Comparison of ENCODE assay signal across 26 mouse cellular contexts in the genomic region with DNA sequence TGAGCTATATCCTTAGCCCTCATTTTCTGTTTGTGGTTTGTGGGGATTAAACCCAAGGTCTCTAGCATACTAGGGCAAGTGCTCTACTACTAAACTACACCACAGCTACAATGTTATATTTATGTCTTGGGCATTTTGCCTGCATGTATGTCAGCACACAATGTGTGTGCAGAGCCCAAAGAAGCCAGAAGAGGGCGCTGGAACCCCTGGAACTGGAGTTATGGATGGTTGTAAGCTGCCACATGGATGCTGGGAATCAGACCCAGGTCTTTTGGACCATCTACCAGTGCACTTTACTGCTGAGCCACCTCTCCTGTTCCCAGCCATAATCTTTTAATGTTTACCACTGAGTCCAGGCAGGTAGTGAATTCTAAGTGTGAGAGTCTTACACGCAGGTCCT. TPM values are rescaled to one million over a fixed set of nuclear protein-coding genes. Genes with fewer than 3 reads are reported as not detected.
DNase-seq lines count a peak whose midpoint lies in the region; ATAC-seq and TF ChIP-seq lines count a peak whose summit lies in the region.
"Had no signal": no experiment of that assay in that cellular context is flagged by ENCODE, and none has a peak within 500 bp of the region (broad histone marks: within the 10 kb centered on the region; RNA-seq: fewer than 3 reads in every experiment).

No protein-coding gene starts in this region.

- no peak for TF ChIP-seq EP300 in CH12.LX (IDR thresholded peaks at IDR 0.05; ENCODE audit: low read length)

- peaks cover 13 to 23% of the 10 kb centered on the region in 2 experiments for H3K4me1 ChIP-seq in CH12.LX (ENCODE audit: control insufficient read depth in 1 of 2, insufficient read depth in 2 of 2)
- H3K4me1 ChIP-seq: embryonic facial prominence, embryonic 15.5 days; forebrain, embryonic 10.5 days; hindbrain, embryonic 12.5 days; neural tube, embryonic 12.5 days had no signal

- intact Hi-C loops in left cerebral cortex, adult 2 months (cut with DNase I), result no loop called here

- CTCF ChIA-PET in Patski (lab: Charles Lee), result interaction anchor here (0.9 to 1.4 kb wide), 2 partner anchors 10 to 55 kb away, joined by 4 read pairs; no protein-coding TSS in a partner anchor

- POLR2A ChIA-PET in Patski (lab: Charles Lee), result no interaction called here

- no peaks in the 10 kb centered on the region for H3K79me2 ChIP-seq in CH12.LX (replicated peaks; ENCODE audit: control insufficient read depth, extremely low read depth, insufficient read depth, poor library complexity, severe bottlenecking)

- TF ChIP-seq CTCF in left cerebral cortex, adult 2 months (IDR thresholded peaks at IDR 0.05), result peak; percentile 35
- peak in 1 of 2 experiments; percentile 32; a peak in 2 of 4 replicates for TF ChIP-seq CTCF in CH12.LX (conservative IDR thresholded peaks at IDR 0.05 in 1 of 2, IDR thresholded peaks at IDR 0.05 in 1 of 2; ENCODE audit: low read depth in 2 of 2, low read length in 2 of 2)
- TF ChIP-seq CTCF in Patski (IDR thresholded peaks at IDR 0.05), result peak; percentile 52

- H3K9ac ChIP-seq in CH12.LX (ENCODE audit: insufficient read depth, low read depth), result no peak overlapping the region
- H3K9ac ChIP-seq: embryonic facial prominence, embryonic 15.5 days; hindbrain, embryonic 12.5 days; neural tube, embryonic 12.5 days had no signal

- peaks cover 5% of the 10 kb centered on the region for H3K9me3 ChIP-seq in CH12.LX (replicated peaks; ENCODE audit: low read length)
- H3K9me3 ChIP-seq: embryonic facial prominence, embryonic 15.5 days; forebrain, embryonic 10.5 days; neural tube, embryonic 12.5 days had no signal

- no peaks in the 10 kb centered on the region for H3K36me3 ChIP-seq in CH12.LX (replicated peaks in 1 of 2; ENCODE audit: control insufficient read depth in 1 of 2, insufficient read depth in 1 of 2, low read length in 1 of 2)
- H3K36me3 ChIP-seq: embryonic facial prominence, embryonic 15.5 days; forebrain, embryonic 10.5 days; G1E; hindbrain, embryonic 12.5 days; neural tube, embryonic 12.5 days had no signal

- H3K27me3 ChIP-seq in CH12.LX (replicated peaks) (no peaks in the 10 kb centered on the region), Patski (peaks cover 7% of the 10 kb centered on the region)
- H3K27me3 ChIP-seq: embryonic facial prominence, embryonic 15.5 days; hindbrain, embryonic 12.5 days; neural tube, embryonic 12.5 days had no signal

- in situ Hi-C loops in CH12.LX (cut with MboI; ENCODE audit: low pct_ligation_motif_present, low pct_unique_long_range_greater_than_20kb, low sequenced_read_pairs) (no loop called here), Patski (cut with MboI; ENCODE audit: low pct_unique_long_range_greater_than_20kb) (no loop called here)

- TF ChIP-seq POLR2A in CH12.LX (IDR thresholded peaks at IDR 0.05; ENCODE audit: low read depth, low read length), result no peak

- peak; percentile 7 for TF ChIP-seq RAD21 in CH12.LX (IDR thresholded peaks at IDR 0.05; ENCODE audit: low read depth, low read length)

- no peak overlapping the region for H3K4me2 ChIP-seq in CH12.LX (ENCODE audit: insufficient read depth, low read depth, poor library complexity, severe bottlenecking)
- H3K4me2 ChIP-seq: embryonic facial prominence, embryonic 15.5 days; hindbrain, embryonic 12.5 days; liver, embryonic 11.5 days; neural tube, embryonic 12.5 days had no signal

- peak; percentile 23 to 54 for DNase-seq in cerebellum, postnatal 10 days
- DNase-seq in cerebellum, adult 18-20 months, result no peak
- no peak for DNase-seq in left cerebral cortex, adult 2 months (ENCODE audit: extremely low spot score in 1 of 2, low spot score in 2 of 2)
- no peak for DNase-seq in left cerebral cortex, adult 9 months (ENCODE audit: low spot score in 2 of 2)
- DNase-seq in CH12.LX (ENCODE audit: extremely low read depth) (no peak), Patski (ENCODE audit: low read depth, low spot score) (no peak)
- no peak for DNase-seq in right cerebral cortex, adult 18-20 months
- DNase-seq in right cerebral cortex, postnatal 10 days (ENCODE audit: low spot score in 2 of 2), result no peak
- DNase-seq: adrenal gland, postnatal 14 days; cerebellum, adult 9-10 months; embryo, embryonic 11 days; gastrocnemius, postnatal 10 days; heart, postnatal 10 days; kidney, adult 11 months; kidney, postnatal 4 days; layer of hippocampus, postnatal 36 days; left cerebral cortex, postnatal 4 days; lung, postnatal 14 days; right cerebral cortex, postnatal 14 days; thymus, postnatal 25 days had no signal

- dilution Hi-C loops in CH12.LX (cut with MboI; ENCODE audit: extremely low pct_ligation_motif_present, extremely low pct_unique_long_range_greater_than_20kb, low sequenced_read_pairs), result no loop called here

- peak overlapping the region; percentile 95 for H3K27ac ChIP-seq in left cerebral cortex, adult 2 months
- no peak overlapping the region for H3K27ac ChIP-seq in CH12.LX (ENCODE audit: insufficient read depth, low read depth)
- H3K27ac ChIP-seq: embryonic facial prominence, embryonic 15.5 days; forebrain, embryonic 10.5 days; hindbrain, embryonic 12.5 days; neural tube, embryonic 12.5 days had no signal

- H3K4me3 ChIP-seq in left cerebral cortex, adult 2 months, result no peak overlapping the region
- H3K4me3 ChIP-seq in CH12.LX (replicated peaks in 1 of 3; ENCODE audit: low read depth in 2 of 3, low read length in 2 of 3, poor library complexity in 1 of 3), result no peak overlapping the region
- H3K4me3 ChIP-seq: embryonic facial prominence, embryonic 15.5 days; forebrain, embryonic 10.5 days; hindbrain, embryonic 12.5 days; neural tube, embryonic 12.5 days had no signal

- no peak for ATAC-seq in Patski

TF ChIP-seq in CH12.LX, 34 proteins besides CTCF, POLR2A, EP300 and RAD21:
- no peak for TF ChIP-seq MEF2A (IDR thresholded peaks at IDR 0.05; ENCODE audit: borderline replicate concordance, low read depth, low read length)
- no peak for TF ChIP-seq RCOR1 (conservative IDR thresholded peaks at IDR 0.05; ENCODE audit: low read depth, low read length)
- no peak for TF ChIP-seq KAT2A (IDR thresholded peaks at IDR 0.05; ENCODE audit: insufficient replicate concordance, low read length)
- no peak for TF ChIP-seq CHD2 (IDR thresholded peaks at IDR 0.05; ENCODE audit: low read length)
- no peak for TF ChIP-seq MAZ (IDR thresholded peaks at IDR 0.05; ENCODE audit: low read depth, low read length)
- no peak for TF ChIP-seq MAX (IDR thresholded peaks at IDR 0.05; ENCODE audit: low read length)

RNA-seq across cellular contexts. Expression of a gene that starts 13.2 kb away (rescaled TPM):
- 100 to 1,000 TPM in 1 of 2 experiments, 10 to 100 TPM in 1; 99.9 to 107 TPM for total RNA-seq in left cerebral cortex, adult 2 months (2021)
- total RNA-seq in CH12.LX (2012; rRNA removed) (4.2 and 5.0 TPM in 2 replicates), CH12.LX (2014; rRNA removed) (1.7 and 2.1 TPM in 2 replicates)
- polyA plus RNA-seq in CH12.LX (2012; ENCODE audit: insufficient read length, low read depth) (8.3 and 8.4 TPM in 2 replicates), Patski (2021) (5.3 TPM)

RNA-seq across cellular contexts. Expression of a gene that starts 20.5 kb away (rescaled TPM):
- total RNA-seq in left cerebral cortex, adult 2 months (2021), result 100 to 1,000 TPM; 143 to 147 TPM
- total RNA-seq in CH12.LX (2012; rRNA removed), result 50.7 and 55.6 TPM in 2 replicates
- total RNA-seq in CH12.LX (2014; rRNA removed), result 24.3 and 25.3 TPM in 2 replicates
- polyA plus RNA-seq in CH12.LX (2012; ENCODE audit: insufficient read length, low read depth), result 38.3 and 43.0 TPM in 2 replicates
- polyA plus RNA-seq in Patski (2021), result 28.1 TPM

RNA-seq across cellular contexts. Expression of a gene that starts 42.9 kb away (rescaled TPM):
- total RNA-seq in left cerebral cortex, adult 2 months (2021), result 10 to 100 TPM; 47.7 to 57.6 TPM
- total RNA-seq in CH12.LX (2012; rRNA removed) (141 and 157 TPM in 2 replicates), CH12.LX (2014; rRNA removed) (63.8 and 66.1 TPM in 2 replicates)
- polyA plus RNA-seq in CH12.LX (2012; ENCODE audit: insufficient read length, low read depth) (169 and 221 TPM in 2 replicates), Patski (2021) (60.3 TPM)

RNA-seq across cellular contexts. Expression of a gene that starts 57.6 kb away (rescaled TPM):
- total RNA-seq in left cerebral cortex, adult 2 months (2021), result 10 to 100 TPM; 36.2 to 39.6 TPM
- total RNA-seq in CH12.LX (2012; rRNA removed) (5.6 and 7.9 TPM in 2 replicates), CH12.LX (2014; rRNA removed) (0.81 and 0.99 TPM in 2 replicates)
- polyA plus RNA-seq in CH12.LX (2012; ENCODE audit: insufficient read length, low read depth) (16.3 and 19.5 TPM in 2 replicates), Patski (2021) (47.3 TPM)

Comparison
In these comparisons a context has a peak if more than half of its experiments do, and no peak if none do; other contexts are left out.
1. DNase-seq: peak in cerebellum, postnatal 10 days (2 of 2); none in cerebellum, adult 18-20 months (0 of 2), left cerebral cortex, adult 2 months (0 of 2), left cerebral cortex, adult 9 months (0 of 2), CH12.LX (single experiment), Patski (single experiment), right cerebral cortex, adult 18-20 months (single experiment) and right cerebral cortex, postnatal 10 days (0 of 2).
2. RNA of a gene that starts 13.2 kb away (total RNA-seq): 99.9 to 107 TPM in left cerebral cortex, adult 2 months; 1.7 to 5.0 TPM in CH12.LX; every median in the first group is over 10 times any median in the second.